Mouse (Mus musculus): ENCODE results near the gene Aars2.

The Aars2 gene

GRCm38 (mm10) chr17:45506700-45507189, at the start of gene Aars2:
TSS of gene Aars2 (plus strand) at chr17:45506841.
- DNase-seq, result peak; percentile 95 to 96

DNA sequence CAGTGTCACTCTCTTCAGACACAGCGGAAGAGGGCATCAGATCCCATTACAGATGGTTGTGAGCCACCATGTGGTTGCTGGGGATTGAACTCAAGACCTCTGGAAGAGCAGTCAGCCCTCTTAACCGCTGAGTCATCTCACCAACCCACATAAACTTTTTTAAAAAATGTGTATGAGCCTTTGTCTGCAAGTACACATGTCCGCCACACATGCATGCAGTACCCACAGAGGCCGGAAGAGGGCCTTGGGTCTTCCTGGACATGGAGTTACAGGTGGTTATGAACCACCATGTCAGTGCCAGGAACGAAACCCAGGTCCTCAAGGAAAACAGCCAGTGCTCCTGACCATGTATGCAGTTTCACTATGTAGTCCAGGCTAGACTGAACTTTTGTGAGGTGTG, 49.2 kb upstream of the Aars2 start:
- DNase-seq, result no peak

- no peak for DNase-seq
These were observed 48.1 kb upstream of the Aars2 start for GRCm38 (mm10) chr17:45458516-45458915.

DNA sequence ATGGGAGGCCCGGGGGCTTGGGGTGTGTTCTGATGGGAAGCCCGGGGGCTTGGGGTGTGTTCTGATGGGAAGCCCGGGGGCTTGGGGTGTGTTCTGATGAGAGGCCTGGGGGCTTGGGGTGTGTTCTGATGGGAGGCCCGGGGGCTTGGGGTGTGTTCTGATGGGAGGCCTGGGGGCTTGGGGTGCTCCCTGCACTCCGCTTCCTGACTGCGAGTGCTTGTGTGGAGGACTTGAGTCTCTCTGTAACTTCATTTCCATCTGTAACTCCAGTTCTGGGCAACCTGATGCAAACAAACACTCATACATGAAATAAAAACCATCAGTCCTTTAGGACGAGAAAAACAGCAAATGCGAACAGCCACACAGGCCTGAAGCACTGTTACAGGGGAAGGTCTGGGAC, 47.6 kb upstream of the Aars2 start:
- no peak for DNase-seq

DNA sequence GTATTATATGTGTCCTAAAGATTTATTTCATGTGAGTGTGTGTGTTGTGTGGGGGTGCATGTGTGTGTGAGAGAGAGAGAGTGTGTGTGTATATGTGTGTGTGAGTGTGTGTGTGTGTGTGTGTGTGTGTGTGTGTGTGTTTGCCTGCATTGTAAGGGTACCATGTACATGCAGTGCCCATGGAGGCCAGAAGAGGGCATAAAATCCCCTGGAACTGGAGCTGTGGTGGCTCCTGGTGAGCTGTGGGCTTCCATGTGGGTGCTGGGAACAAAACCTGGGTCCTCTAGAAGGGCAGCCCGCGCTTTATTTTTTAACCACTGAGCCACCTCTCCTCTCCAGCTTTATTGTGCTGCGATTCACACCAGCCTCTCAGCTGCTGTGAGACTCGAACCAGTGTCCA, 44.1 kb upstream of the Aars2 start:
- DNase-seq, result no peak

GRCm38 (mm10) chr17:45464255-45464654, 42.4 kb upstream of the Aars2 start:
- DNase-seq, result no peak

DNA sequence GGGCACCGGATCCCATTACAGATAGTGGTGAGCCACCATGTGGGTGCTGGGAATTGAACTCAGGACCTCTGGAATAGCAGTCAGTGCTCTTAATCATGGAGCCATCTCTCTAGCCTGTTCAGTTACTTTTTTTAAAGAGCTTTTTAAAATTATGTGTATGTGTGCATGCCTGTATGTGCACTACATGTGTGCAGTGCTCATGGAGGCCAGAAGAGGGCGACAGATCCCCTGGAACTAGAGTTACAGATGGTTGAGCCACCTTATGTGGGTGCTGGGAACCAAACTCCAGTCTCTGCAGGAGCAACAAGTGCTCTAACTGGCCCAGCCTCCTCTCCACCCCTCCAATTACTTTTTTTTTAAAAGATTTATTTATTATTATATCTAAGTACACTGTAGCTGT, 39.9 kb upstream of the Aars2 start:
- DNase-seq, result no peak

- DNase-seq, result no peak
These were observed 38.3 kb upstream of the Aars2 start for GRCm38 (mm10) chr17:45468302-45468701.

- no peak for DNase-seq
These were observed 35.9 kb upstream of the Aars2 start for GRCm38 (mm10) chr17:45470726-45471125.

DNA sequence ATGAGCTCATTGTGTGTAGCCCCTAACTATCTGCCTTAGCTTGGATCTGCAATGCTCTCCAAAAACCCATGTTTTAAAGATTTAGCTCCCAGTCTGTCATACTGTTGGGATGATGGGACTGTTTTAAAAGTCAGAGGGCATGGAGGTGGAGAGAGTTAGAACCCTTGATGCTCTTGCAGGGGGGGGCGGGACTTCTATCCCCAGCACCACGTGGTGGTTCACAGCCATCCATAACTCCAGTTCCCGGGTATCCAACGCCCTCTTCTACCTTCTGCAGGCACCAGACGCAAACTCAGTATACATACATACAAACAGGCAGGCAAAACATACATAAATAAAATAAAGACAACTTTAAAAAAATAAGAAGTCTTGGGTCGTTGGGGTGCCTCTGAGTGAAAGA, 33.0 kb upstream of the Aars2 start:
- DNase-seq, result no peak

GRCm38 (mm10) chr17:45474146-45474545, 32.5 kb upstream of the Aars2 start:
- no peak for DNase-seq

- peak; percentile 57 to 65 for DNase-seq
These were observed 31.8 kb upstream of the Aars2 start, which contains the start of gene Spats1 for GRCm38 (mm10) chr17:45474669-45475465. TSS of gene Spats1 (minus strand) at chr17:45475415.

- DNase-seq, result peak; percentile 64 to 84
These were observed 28.3 kb upstream of the Aars2 start for GRCm38 (mm10) chr17:45478234-45478825.

DNA sequence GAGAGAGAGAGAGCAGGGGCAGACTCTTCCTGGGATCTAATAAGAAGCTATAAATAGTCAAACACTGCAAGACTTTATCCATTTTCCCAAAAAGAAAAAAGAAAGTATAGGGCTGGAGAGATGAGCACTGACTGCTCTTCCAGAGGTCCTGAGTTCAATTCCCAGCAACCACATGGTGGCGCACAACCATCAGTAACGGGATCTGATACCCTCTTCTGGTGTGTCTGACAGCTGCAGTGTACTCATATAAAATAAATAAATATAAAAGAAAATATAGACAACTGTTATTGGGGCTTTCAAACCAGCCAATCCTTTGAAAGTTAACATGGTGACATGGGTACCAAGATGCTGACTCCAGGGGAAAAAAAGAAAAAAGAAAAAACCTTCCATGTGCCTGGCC, 26.2 kb upstream of the Aars2 start:
- DNase-seq, result no peak

DNA sequence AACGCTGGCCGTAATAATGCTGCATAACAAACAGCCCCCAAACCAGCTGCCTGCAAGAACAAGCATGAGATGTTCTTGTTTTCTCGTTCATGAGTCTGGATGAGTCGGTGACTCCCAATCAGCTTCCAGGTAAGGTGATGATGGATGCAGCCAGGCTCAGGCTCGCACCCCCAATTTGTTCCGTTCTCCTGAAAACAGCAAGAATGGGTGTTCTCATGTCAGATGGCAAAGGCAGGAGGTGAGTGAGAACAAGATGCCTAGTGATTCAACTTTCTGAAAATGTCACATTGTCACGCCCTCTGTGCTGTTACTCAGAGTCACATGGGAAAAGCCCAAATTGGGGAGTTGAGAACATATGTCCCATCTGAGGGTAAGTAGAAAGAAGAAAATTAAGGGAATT, 21.1 kb upstream of the Aars2 start:
- no peak for DNase-seq

DNA sequence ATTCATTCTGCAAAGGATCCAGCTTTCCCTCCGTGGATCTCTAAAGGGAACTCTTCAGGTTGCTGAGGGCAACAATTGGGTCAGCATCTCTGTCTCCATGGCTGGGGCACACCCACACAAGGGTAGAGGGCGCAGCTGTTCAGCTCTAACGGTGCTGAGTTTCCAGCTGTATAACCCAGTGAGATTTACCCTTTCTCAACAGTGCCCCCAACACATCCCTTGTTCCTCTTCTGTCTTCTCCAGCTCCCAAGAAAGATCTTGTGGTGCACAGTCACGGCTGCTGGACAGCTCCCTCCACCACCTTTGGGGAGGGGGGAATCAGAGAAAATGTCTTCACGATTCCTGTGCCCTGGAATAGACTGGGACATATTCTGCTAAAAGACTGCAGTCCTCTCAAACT, 19.4 kb upstream of the Aars2 start:
- no peak for DNase-seq

GRCm38 (mm10) chr17:45488321-45489254, 18.1 kb upstream of the Aars2 start:
- DNase-seq, result no peak

GRCm38 (mm10) chr17:45489736-45490135, 16.9 kb upstream of the Aars2 start:
- DNase-seq, result no peak

- no peak for DNase-seq
These were observed 16.0 kb upstream of the Aars2 start for GRCm38 (mm10) chr17:45490532-45491154.

GRCm38 (mm10) chr17:45495398-45495797, 11.2 kb upstream of the Aars2 start:
- no peak for DNase-seq

GRCm38 (mm10) chr17:45498397-45498796, 8.2 kb upstream of the Aars2 start:
- no peak for DNase-seq

DNA sequence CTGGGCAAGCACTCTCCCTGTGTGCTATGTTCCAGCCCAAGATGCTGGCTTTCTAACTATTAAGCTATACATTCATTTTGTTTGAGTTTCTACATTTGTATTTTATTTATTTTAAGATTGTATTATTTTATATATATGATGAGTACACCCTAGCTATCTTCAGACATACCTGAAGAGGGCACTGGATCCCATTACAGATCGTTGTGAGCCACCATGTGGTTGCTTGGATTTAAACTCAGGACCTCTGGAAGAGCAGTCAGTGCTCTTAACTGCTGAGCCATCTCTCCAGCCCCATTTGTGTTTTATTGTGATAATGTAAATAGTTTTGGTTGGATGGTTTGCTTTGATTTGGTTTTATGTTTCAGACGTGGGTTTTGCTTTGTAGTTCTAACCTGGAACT, 7.1 kb upstream of the Aars2 start:
- DNase-seq, result no peak

DNA sequence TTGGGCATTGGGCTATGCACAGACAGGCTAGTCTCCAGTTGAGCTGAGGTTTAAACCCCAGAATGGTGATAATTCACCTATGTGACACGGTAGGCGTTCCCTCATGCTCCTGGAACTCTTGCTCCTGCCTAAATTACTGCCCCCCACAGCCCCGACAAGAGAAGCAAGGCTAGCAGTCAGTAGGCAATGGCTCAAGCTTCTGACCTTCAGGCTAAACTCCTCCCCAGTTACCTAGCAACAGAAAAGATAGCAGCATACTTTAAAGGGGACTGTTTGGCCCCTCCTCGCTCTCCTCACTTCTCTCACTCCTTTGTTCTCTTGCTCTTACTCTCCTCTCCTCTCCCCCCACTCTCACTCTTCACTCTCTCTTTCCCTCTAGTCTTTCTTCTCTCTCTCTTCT, 5.7 kb upstream of the Aars2 start:
- DNase-seq, result no peak
